Mouse (Mus musculus): ENCODE data around the gene Naglu. TPM values are rescaled to one million over a fixed set of nuclear protein-coding genes. Genes with fewer than 3 reads are reported as not detected.

Gene Naglu
- total and polyA plus RNA-seq, 3 experiments, result 11.2 to 33.3 (median 13.8) TPM

- no peaks in the 10 kb centered on the region for H3K27me3 ChIP-seq (replicated peaks)
- no peaks in the 10 kb centered on the region for H3K79me2 ChIP-seq (replicated peaks; ENCODE audit: control insufficient read depth, extremely low read depth, insufficient read depth, poor library complexity, severe bottlenecking)
- no peaks in the 10 kb centered on the region for H3K9me3 ChIP-seq (replicated peaks; ENCODE audit: low read length)
- H3K27ac ChIP-seq (ENCODE audit: insufficient read depth, low read depth), result no peak overlapping the region
- no peak overlapping the region for H3K4me3 ChIP-seq (replicated peaks in 1 of 3; ENCODE audit: low read depth in 2 of 3, low read length in 2 of 3, poor library complexity in 1 of 3)
- no peak for DNase-seq (ENCODE audit: extremely low read depth)
- no peaks in the 10 kb centered on the region for H3K4me1 ChIP-seq (ENCODE audit: control insufficient read depth in 1 of 2, insufficient read depth in 2 of 2)
- dilution Hi-C loops (cut with MboI; ENCODE audit: extremely low pct_ligation_motif_present, extremely low pct_unique_long_range_greater_than_20kb, low sequenced_read_pairs) (no loop called here), in situ Hi-C loops (cut with MboI; ENCODE audit: low pct_ligation_motif_present, low pct_unique_long_range_greater_than_20kb, low sequenced_read_pairs) (no loop called here)
- no peak overlapping the region for H3K4me2 ChIP-seq (ENCODE audit: insufficient read depth, low read depth, poor library complexity, severe bottlenecking)
- H3K9ac ChIP-seq (ENCODE audit: insufficient read depth, low read depth), result no peak overlapping the region
- TF ChIP-seq MEF2A (IDR thresholded peaks at IDR 0.05; ENCODE audit: borderline replicate concordance, low read depth, low read length) (no peak), NELFE (IDR thresholded peaks at IDR 0.05; ENCODE audit: low read depth, low read length) (no peak), RCOR1 (conservative IDR thresholded peaks at IDR 0.05; ENCODE audit: low read depth, low read length) (no peak), HCFC1 (IDR thresholded peaks at IDR 0.05; ENCODE audit: low read depth, low read length) (no peak)
- peaks cover 89 to 99% of the 10 kb centered on the region in 2 experiments for H3K36me3 ChIP-seq (replicated peaks in 1 of 2; ENCODE audit: control insufficient read depth in 1 of 2, insufficient read depth in 1 of 2, low read length in 1 of 2)
Measured at GRCm38 (mm10) chr11:101046440-101046839, 23.4 kb upstream of the Naglu start.

GRCm38 (mm10) chr11:101047502-101047901, 22.3 kb upstream of the Naglu start:
- no peaks in the 10 kb centered on the region for H3K4me1 ChIP-seq (ENCODE audit: control insufficient read depth in 1 of 2, insufficient read depth in 2 of 2)
- H3K36me3 ChIP-seq (replicated peaks in 1 of 2; ENCODE audit: control insufficient read depth in 1 of 2, insufficient read depth in 1 of 2, low read length in 1 of 2), result peaks cover 91 to 99% of the 10 kb centered on the region in 2 experiments
- dilution Hi-C loops (cut with MboI; ENCODE audit: extremely low pct_ligation_motif_present, extremely low pct_unique_long_range_greater_than_20kb, low sequenced_read_pairs) (no loop called here), in situ Hi-C loops (cut with MboI; ENCODE audit: low pct_ligation_motif_present, low pct_unique_long_range_greater_than_20kb, low sequenced_read_pairs) (no loop called here)
- H3K27ac ChIP-seq (ENCODE audit: insufficient read depth, low read depth), result no peak overlapping the region
- H3K9me3 ChIP-seq (replicated peaks; ENCODE audit: low read length), result no peaks in the 10 kb centered on the region
- no peaks in the 10 kb centered on the region for H3K79me2 ChIP-seq (replicated peaks; ENCODE audit: control insufficient read depth, extremely low read depth, insufficient read depth, poor library complexity, severe bottlenecking)
- no peak overlapping the region for H3K9ac ChIP-seq (ENCODE audit: insufficient read depth, low read depth)
- DNase-seq (ENCODE audit: extremely low read depth), result no peak
- TF ChIP-seq HCFC1 (IDR thresholded peaks at IDR 0.05; ENCODE audit: low read depth, low read length), result no peak
- TF ChIP-seq NRF1 (IDR thresholded peaks at IDR 0.05; ENCODE audit: low read depth, low read length), result no peak
- TF ChIP-seq MYC (IDR thresholded peaks at IDR 0.05; ENCODE audit: low read depth, low read length), result no peak
- TF ChIP-seq GABPA (IDR thresholded peaks at IDR 0.05; ENCODE audit: insufficient replicate concordance, low read depth, low read length), result no peak
- TF ChIP-seq MAX (IDR thresholded peaks at IDR 0.05; ENCODE audit: low read length), result no peak
- no peak for TF ChIP-seq PAX5 (IDR thresholded peaks at IDR 0.05; ENCODE audit: low read length)
- TF ChIP-seq CHD1 (IDR thresholded peaks at IDR 0.05; ENCODE audit: low read depth, low read length), result no peak
- no peak for TF ChIP-seq UBTF (IDR thresholded peaks at IDR 0.05; ENCODE audit: low read depth, low read length)
- TF ChIP-seq E2F4 (IDR thresholded peaks at IDR 0.05; ENCODE audit: insufficient replicate concordance, low read depth, low read length), result no peak
- TF ChIP-seq ZNF384 (IDR thresholded peaks at IDR 0.05; ENCODE audit: low read depth, low read length), result no peak
- no peak for TF ChIP-seq ETS1 (conservative IDR thresholded peaks at IDR 0.05; ENCODE audit: low read depth, low read length)
- TF ChIP-seq CHD2 (IDR thresholded peaks at IDR 0.05; ENCODE audit: low read length), result no peak
- TF ChIP-seq ELF1 (IDR thresholded peaks at IDR 0.05; ENCODE audit: low read depth, low read length), result no peak
- no peak for TF ChIP-seq MXI1 (IDR thresholded peaks at IDR 0.05; ENCODE audit: low read depth, low read length)
- TF ChIP-seq POLR2AphosphoS2 (IDR thresholded peaks at IDR 0.05; ENCODE audit: low read depth, low read length), result no peak
- no peaks in the 10 kb centered on the region for H3K27me3 ChIP-seq (replicated peaks)
- no peak overlapping the region for H3K4me3 ChIP-seq (replicated peaks in 1 of 3; ENCODE audit: low read depth in 2 of 3, low read length in 2 of 3, poor library complexity in 1 of 3)
- no peak overlapping the region for H3K4me2 ChIP-seq (ENCODE audit: insufficient read depth, low read depth, poor library complexity, severe bottlenecking)
